Mouse (Mus musculus) olfactory bulb, adult 2 months (tissue): ENCODE data around the gene Tgfb2.

Experiments
- CTCF ChIP-seq: fragments of 200-500 bp; IDR thresholded peaks from 2 replicates; pipeline ENCODE4 v1.5.1; 2012; ENCODE audit warnings: low read depth, mild to moderate bottlenecking, low read length, moderate library complexity; ENCODE audit not compliant: insufficient read depth
- POLR2A ChIP-seq: fragments of 200-500 bp; IDR thresholded peaks from 2 replicates; pipeline ENCODE4 v1.6.1; 2012; ENCODE audit warnings: mild to moderate bottlenecking, low read depth, low read length, moderate library complexity; ENCODE audit not compliant: insufficient read depth

GRCm38 (mm10) chr1:186691708-186692107 lies 14.1 kb downstream of the Tgfb2 start:
- TF ChIP-seq POLR2A (no peak), CTCF (no peak)
